12 mouse cellular contexts compared by ENCODE assay signal in the genomic region with DNA sequence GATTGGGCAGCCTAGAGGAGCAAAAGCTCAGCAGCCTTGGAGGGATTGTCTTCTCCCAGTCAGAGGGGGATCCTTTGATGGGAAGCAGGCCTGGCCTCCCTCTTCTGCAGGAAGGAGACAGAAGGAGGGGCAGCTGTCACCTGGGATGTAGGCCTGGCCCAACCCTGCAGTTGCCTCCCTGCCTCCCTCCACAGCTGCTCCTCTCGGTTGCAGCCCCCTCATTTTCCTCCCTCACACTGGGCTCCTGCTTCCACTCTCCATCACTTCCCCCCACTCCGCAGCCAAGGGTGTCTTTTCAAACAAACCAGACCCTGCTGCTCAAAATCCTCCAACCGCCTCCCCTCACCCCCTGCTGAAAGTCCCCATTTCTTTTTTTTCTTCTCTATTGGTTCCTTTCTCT. TPM values are rescaled to one million over a fixed set of nuclear protein-coding genes. Genes with fewer than 3 reads are reported as not detected.
DNase-seq lines count a peak whose midpoint lies in the region; ATAC-seq and TF ChIP-seq lines count a peak whose summit lies in the region.
"Had no signal": no experiment of that assay in that cellular context is flagged by ENCODE, and none has a peak within 500 bp of the region (broad histone marks: within the 10 kb centered on the region; RNA-seq: fewer than 3 reads in every experiment).

No protein-coding gene starts in this region.

- no peak for TF ChIP-seq CTCF in olfactory bulb, adult 2 months (IDR thresholded peaks at IDR 0.05; ENCODE audit: insufficient read depth, low read depth, low read length)

- no peak for TF ChIP-seq POLR2A in olfactory bulb, adult 2 months (IDR thresholded peaks at IDR 0.05; ENCODE audit: insufficient read depth, low read depth, low read length)

- H3K4me3 ChIP-seq in heart, embryonic 14.5 days (ENCODE audit: control insufficient read depth in 1 of 2, insufficient read depth in 1 of 2, low read depth in 1 of 2, low read length in 2 of 2), result peak overlapping the region; percentile 13 to 22; a peak in 2 of 4 replicates
- peak overlapping the region; percentile 17; the same call in 1 of the 2 replicates for H3K4me3 ChIP-seq in lung, embryonic 15.5 days
- H3K4me3 ChIP-seq in olfactory bulb, adult 2 months (ENCODE audit: insufficient read depth, low read depth, low read length), result no peak overlapping the region
- H3K4me3 ChIP-seq in midbrain, embryonic 14.5 days (replicated peaks; ENCODE audit: low read depth, low read length), result no peak overlapping the region
- H3K4me3 ChIP-seq: forebrain, embryonic 13.5 days; neural tube, embryonic 12.5 days had no signal

- H3K4me1 ChIP-seq in heart, embryonic 14.5 days (ENCODE audit: control insufficient read depth in 2 of 2, insufficient read depth in 2 of 2, low read length in 2 of 2), result peaks cover 32 to 35% of the 10 kb centered on the region in 2 experiments
- peaks cover 10% of the 10 kb centered on the region; the same call in 1 of the 2 replicates for H3K4me1 ChIP-seq in lung, embryonic 15.5 days
- H3K4me1 ChIP-seq in olfactory bulb, adult 2 months (ENCODE audit: control insufficient read depth, insufficient read depth, low read length), result peaks cover 29% of the 10 kb centered on the region
- H3K4me1 ChIP-seq in midbrain, embryonic 14.5 days (ENCODE audit: control insufficient read depth, insufficient read depth, low read length), result no peaks in the 10 kb centered on the region
- H3K4me1 ChIP-seq: forebrain, embryonic 13.5 days; neural tube, embryonic 12.5 days had no signal

- H3K4me2 ChIP-seq in heart, embryonic 14.5 days (ENCODE audit: low read length), result peak overlapping the region; percentile 48
- peak overlapping the region; percentile 29 for H3K4me2 ChIP-seq in lung, embryonic 15.5 days
- no peak overlapping the region for H3K4me2 ChIP-seq in midbrain, embryonic 14.5 days (ENCODE audit: low read length)
- H3K4me2 ChIP-seq: forebrain, embryonic 13.5 days; neural tube, embryonic 12.5 days had no signal

- H3K36me3 ChIP-seq in heart, embryonic 14.5 days (ENCODE audit: control insufficient read depth, insufficient read depth, low read length), result no peaks in the 10 kb centered on the region
- H3K36me3 ChIP-seq in lung, embryonic 15.5 days, result no peaks in the 10 kb centered on the region
- no peaks in the 10 kb centered on the region for H3K36me3 ChIP-seq in midbrain, embryonic 14.5 days (ENCODE audit: control insufficient read depth, insufficient read depth, low read length)
- H3K36me3 ChIP-seq: neural tube, embryonic 12.5 days had no signal

- no peak for DNase-seq in heart, adult 9 months (ENCODE audit: low spot score in 2 of 2)
- DNase-seq in lung, postnatal 36 days, result no peak
- peak; percentile 50 to 65 for DNase-seq in layer of hippocampus, adult 18-20 months (ENCODE audit: low spot score in 2 of 2)
- no peak for DNase-seq in midbrain, embryonic 14.5 days
- DNase-seq in adrenal gland, adult 2 months, result no peak
- DNase-seq: thymus, postnatal 36 days had no signal

- peak; percentile 62 for ATAC-seq in heart, embryonic 14.5 days (ENCODE audit: insufficient number of reproducible peaks, insufficient read depth, low FRiP score, low read depth)
- peak; percentile 67; the same call in 1 of the 2 replicates for ATAC-seq in lung, embryonic 15.5 days (ENCODE audit: borderline replicate concordance, extremely low read depth, low FRiP score, low TSS enrichment)
- no peak for ATAC-seq in midbrain, embryonic 14.5 days (ENCODE audit: low FRiP score, low TSS enrichment)
- ATAC-seq: forebrain, embryonic 13.5 days had no signal

- peak overlapping the region; percentile 16; the same call in 1 of the 2 replicates for H3K9ac ChIP-seq in heart, embryonic 14.5 days (ENCODE audit: low read length)
- no peak overlapping the region for H3K9ac ChIP-seq in lung, embryonic 15.5 days
- H3K9ac ChIP-seq in midbrain, embryonic 14.5 days (replicated peaks; ENCODE audit: low read length), result no peak overlapping the region
- H3K9ac ChIP-seq: forebrain, embryonic 13.5 days; neural tube, embryonic 12.5 days had no signal

- peak overlapping the region; percentile 58 to 90 for H3K27ac ChIP-seq in heart, embryonic 14.5 days (replicated peaks in 1 of 2; ENCODE audit: control insufficient read depth in 1 of 2, insufficient read depth in 1 of 2, low read depth in 2 of 2, low read length in 2 of 2)
- peak overlapping the region; percentile 15; the same call in 1 of the 2 replicates for H3K27ac ChIP-seq in lung, embryonic 15.5 days
- peak overlapping the region; percentile 85 for H3K27ac ChIP-seq in olfactory bulb, adult 2 months (ENCODE audit: insufficient read depth, low read depth, low read length)
- no peak overlapping the region for H3K27ac ChIP-seq in midbrain, embryonic 14.5 days (replicated peaks; ENCODE audit: low read depth, low read length)
- H3K27ac ChIP-seq: forebrain, embryonic 13.5 days; neural tube, embryonic 12.5 days had no signal

- 20% methylated on average over 3 of the region's 3 CpGs for WGBS in heart, embryonic 14.5 days
- WGBS in lung, embryonic 15.5 days, result 36% methylated on average over 2 of the region's 3 CpGs
- 41% methylated on average over 3 of the region's 3 CpGs for WGBS in olfactory bulb, adult 2 months
- 43% methylated on average over 3 of the region's 3 CpGs for WGBS in midbrain, embryonic 14.5 days

- H3K27me3 ChIP-seq in heart, embryonic 14.5 days (ENCODE audit: control insufficient read depth, insufficient read depth, low read length), result no peaks in the 10 kb centered on the region
- peaks cover 20% of the 10 kb centered on the region; the same call in 1 of the 2 replicates for H3K27me3 ChIP-seq in lung, embryonic 15.5 days
- H3K27me3 ChIP-seq in midbrain, embryonic 14.5 days (ENCODE audit: control insufficient read depth, insufficient read depth, low read length), result 0 out of 2 replicates have a peak, but pooled peaks cover 3% of the 10 kb centered on the region
- H3K27me3 ChIP-seq: CH12.LX; neural tube, embryonic 12.5 days had no signal

- no peaks in the 10 kb centered on the region for H3K9me3 ChIP-seq in heart, embryonic 14.5 days (ENCODE audit: control insufficient read depth, low read length)
- no peaks in the 10 kb centered on the region for H3K9me3 ChIP-seq in lung, embryonic 15.5 days
- H3K9me3 ChIP-seq in midbrain, embryonic 14.5 days (ENCODE audit: control insufficient read depth, low read length), result no peaks in the 10 kb centered on the region
- H3K9me3 ChIP-seq: forebrain, embryonic 13.5 days; neural tube, embryonic 12.5 days had no signal

RNA-seq across cellular contexts. Expression of a gene that starts 52.2 kb away (rescaled TPM):
- polyA plus RNA-seq in heart, embryonic 14.5 days (2014; fragmentation: Nextera tagmentation; extraction: Ambion mirVana), result 0.53 and 0.55 TPM in 2 replicates
- polyA plus RNA-seq in lung, embryonic 15.5 days (2015; fragmentation: Nextera tagmentation; extraction: Ambion mirVana), result 2.0 and 2.3 TPM in 2 replicates
- total RNA-seq in layer of hippocampus, adult 18-20 months (2021), result 10 to 100 TPM in 1 of 2 experiments, 1 to 10 TPM in 1; 7.5 to 10.8 TPM
- polyA plus RNA-seq in olfactory bulb, adult 2 months (2012; ENCODE audit: insufficient read depth, insufficient read length, low replicate concordance, missing spikeins), result not detected in 2 replicates
- 4.9 and 8.1 TPM in 2 replicates for polyA plus RNA-seq in midbrain, embryonic 14.5 days (2014; fragmentation: Nextera tagmentation; extraction: Ambion mirVana)
- total RNA-seq in adrenal gland, adult 2 months (2021), result 1 to 10 TPM; 7.7 to 8.6 TPM
- polyA plus RNA-seq in adrenal gland, adult 2 months (2012; rRNA removed), result 8.2 and 9.8 TPM in 2 replicates

Comparison
In these comparisons a context has a peak if more than half of its experiments do, and no peak if none do; other contexts are left out.
1. H3K4me3 ChIP-seq: peak in heart, embryonic 14.5 days (2 of 2) and lung, embryonic 15.5 days (single experiment); none in olfactory bulb, adult 2 months (single experiment) and midbrain, embryonic 14.5 days (single experiment).
2. DNase-seq: peak in layer of hippocampus, adult 18-20 months (2 of 2); none in heart, adult 9 months (0 of 2), lung, postnatal 36 days (single experiment), midbrain, embryonic 14.5 days (single experiment) and adrenal gland, adult 2 months (single experiment).